Comparison of ENCODE assay signal across 17 mouse cellular contexts in the genomic region with DNA sequence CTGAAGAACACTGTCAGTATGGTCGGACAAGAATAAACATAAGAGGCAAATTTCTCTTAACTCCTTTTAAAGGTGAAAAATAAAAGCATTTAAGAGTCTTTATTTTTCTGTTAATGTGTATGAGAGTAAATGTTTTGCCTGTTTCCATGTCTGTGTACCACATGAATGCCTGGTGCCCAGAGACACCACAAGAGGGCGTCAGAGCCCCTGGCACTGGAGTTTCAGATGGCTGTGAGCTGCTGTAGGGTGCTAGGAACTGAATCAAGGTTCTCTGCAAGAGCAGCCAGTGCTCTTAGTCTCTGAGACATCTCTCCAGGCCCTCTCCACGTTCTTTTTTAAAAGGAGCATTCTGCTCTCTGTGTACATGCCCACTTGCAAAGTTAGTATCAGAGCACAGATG.
DNase-seq lines count a peak whose midpoint lies in the region; ATAC-seq and TF ChIP-seq lines count a peak whose summit lies in the region.
"Had no signal": no experiment of that assay in that cellular context is flagged by ENCODE, and none has a peak within 500 bp of the region (broad histone marks: within the 10 kb centered on the region; RNA-seq: fewer than 3 reads in every experiment).

No protein-coding gene starts in this region.

- H3K27me3 ChIP-seq in kidney, postnatal 0 days (ENCODE audit: insufficient read depth, low read length): no peaks in the 10 kb centered on the region
- H3K27me3 ChIP-seq in testis, adult 2 months (ENCODE audit: control insufficient read depth, insufficient read depth, low read length): no peaks in the 10 kb centered on the region
- H3K27me3 ChIP-seq: forebrain, embryonic 15.5 days; neural tube, embryonic 15.5 days had no signal

- H3K4me3 ChIP-seq in kidney, postnatal 0 days (replicated peaks; ENCODE audit: low read depth, low read length): no peak overlapping the region
- no peak overlapping the region for H3K4me3 ChIP-seq in testis, adult 2 months (ENCODE audit: control insufficient read depth, low read depth, low read length)
- H3K4me3 ChIP-seq: forebrain, embryonic 15.5 days; neural tube, embryonic 15.5 days had no signal

- H3K36me3 ChIP-seq in kidney, postnatal 0 days (ENCODE audit: insufficient read depth, low read length): peaks cover 19% of the 10 kb centered on the region
- peaks cover 7% of the 10 kb centered on the region for H3K36me3 ChIP-seq in testis, adult 2 months (ENCODE audit: control insufficient read depth, insufficient read depth, low read length)

- no peak overlapping the region for H3K4me2 ChIP-seq in kidney, postnatal 0 days (ENCODE audit: low read length)
- H3K4me2 ChIP-seq: forebrain, embryonic 15.5 days; hindbrain, embryonic 14.5 days; neural tube, embryonic 15.5 days had no signal

- H3K4me1 ChIP-seq in kidney, postnatal 0 days (replicated peaks; ENCODE audit: insufficient read depth, low read length): no peaks in the 10 kb centered on the region
- H3K4me1 ChIP-seq in testis, adult 2 months (ENCODE audit: control insufficient read depth, insufficient read depth, low read length): peaks cover 2% of the 10 kb centered on the region
- H3K4me1 ChIP-seq: forebrain, embryonic 15.5 days; neural tube, embryonic 15.5 days had no signal

- H3K9me3 ChIP-seq in kidney, postnatal 0 days (replicated peaks; ENCODE audit: low read length): no peaks in the 10 kb centered on the region
- H3K9me3 ChIP-seq: forebrain, embryonic 15.5 days; neural tube, embryonic 15.5 days had no signal

- no peak overlapping the region for H3K9ac ChIP-seq in kidney, postnatal 0 days (ENCODE audit: low read depth, low read length)
- H3K9ac ChIP-seq: forebrain, embryonic 15.5 days; hindbrain, embryonic 14.5 days; neural tube, embryonic 15.5 days had no signal

- no peak for DNase-seq in kidney, postnatal 0 days (ENCODE audit: low spot score)
- no peak for DNase-seq in kidney, postnatal 14 days
- DNase-seq in testis, postnatal 14 days (ENCODE audit: low spot score): no peak
- peak; percentile 54 for DNase-seq in ZHBTc4 (ENCODE audit: low read depth, low spot score)
- DNase-seq in heart, postnatal 4 days: no peak
- DNase-seq in urinary bladder, adult 2 months (ENCODE audit: low spot score): no peak
- DNase-seq: cerebellum, adult 18-20 months; gastrocnemius, postnatal 25 days; kidney, adult 9 months; layer of hippocampus, adult 9-11 months; lung, adult 18-20 months; right cerebral cortex, adult 18-20 months; thymus, adult 18-20 months had no signal

- no peak overlapping the region for H3K27ac ChIP-seq in kidney, postnatal 0 days
- no peak overlapping the region for H3K27ac ChIP-seq in testis, adult 2 months (ENCODE audit: control insufficient read depth, insufficient read depth, low read depth, low read length)
- H3K27ac ChIP-seq: forebrain, embryonic 15.5 days; hindbrain, embryonic 14.5 days; neural tube, embryonic 15.5 days had no signal

- TF ChIP-seq CTCF in kidney, postnatal 0 days (IDR thresholded peaks at IDR 0.05; ENCODE audit: low read depth): peak; percentile 41; the same call in 1 of the 2 replicates
- TF ChIP-seq CTCF in testis, adult 2 months (IDR thresholded peaks at IDR 0.05; ENCODE audit: control insufficient read depth, insufficient read depth, insufficient replicate concordance, low read depth, low read length): peak; percentile 27; the same call in 1 of the 2 replicates

- no peak for ATAC-seq in kidney, postnatal 0 days (replicated peaks; ENCODE audit: low FRiP score, low read depth)
- ATAC-seq: forebrain, embryonic 15.5 days had no signal

- no peak for TF ChIP-seq POLR2A in testis, adult 2 months (IDR thresholded peaks at IDR 0.05; ENCODE audit: control insufficient read depth, low read depth, low read length)

- WGBS in kidney, postnatal 0 days: 93% methylated on average over 3 of the region's 3 CpGs
